Mouse (Mus musculus) ovary, postnatal 14 days (tissue): ENCODE measurements around the gene Gpc3.

ENCODE experiments used
- DNase-seq: peaks from one replicate; pipeline ENCODE4 v3.0.0; 2022; ENCODE audit warnings: low spot score

Gene Gpc3

GRCm38 (mm10) chrX:52613328-52614030 is at the start of gene Gpc3:
Gene Gpc3 (minus strand): TSS chrX:52613950.
- DNase-seq, result peak; percentile 61

GRCm38 (mm10) chrX:52651975-52652374 is 38.2 kb upstream of the Gpc3 start:
- peak; percentile 22 for DNase-seq

GRCm38 (mm10) chrX:52651472-52651948 is 37.8 kb upstream of the Gpc3 start:
- no peak for DNase-seq

GRCm38 (mm10) chrX:52648910-52649785 is 35.4 kb upstream of the Gpc3 start:
- no peak for DNase-seq

- no peak for DNase-seq
These were observed 30.6 kb upstream of the Gpc3 start for GRCm38 (mm10) chrX:52644393-52644792.

GRCm38 (mm10) chrX:52643350-52643749 is 29.6 kb upstream of the Gpc3 start:
- no peak for DNase-seq

- no peak for DNase-seq
These were observed 28.4 kb upstream of the Gpc3 start for GRCm38 (mm10) chrX:52642126-52642525.

- no peak for DNase-seq
These were observed 23.7 kb upstream of the Gpc3 start for GRCm38 (mm10) chrX:52637419-52637818.

- no peak for DNase-seq
These were observed 20.2 kb upstream of the Gpc3 start for GRCm38 (mm10) chrX:52633976-52634375.

- DNase-seq, result no peak
These were observed 19.1 kb upstream of the Gpc3 start for GRCm38 (mm10) chrX:52632688-52633324.

- DNase-seq, result no peak
These were observed 13.4 kb upstream of the Gpc3 start for GRCm38 (mm10) chrX:52626963-52627716.

- no peak for DNase-seq
These were observed 4.1 kb upstream of the Gpc3 start for GRCm38 (mm10) chrX:52617813-52618212.

- no peak for DNase-seq
These were observed 2.4 kb upstream of the Gpc3 start for GRCm38 (mm10) chrX:52616152-52616551.

GRCm38 (mm10) chrX:52614031-52614381 is 256 bp upstream of the Gpc3 start:
- DNase-seq, result peak; percentile 13

- no peak for DNase-seq
These were observed 944 bp downstream of the Gpc3 start for GRCm38 (mm10) chrX:52612806-52613205.

GRCm38 (mm10) chrX:52611987-52612670 is 1.6 kb downstream of the Gpc3 start:
- no peak for DNase-seq

- no peak for DNase-seq
These were observed 2.2 kb downstream of the Gpc3 start for GRCm38 (mm10) chrX:52611541-52611940.

GRCm38 (mm10) chrX:52603143-52603542 is 10.6 kb downstream of the Gpc3 start:
- DNase-seq, result no peak

GRCm38 (mm10) chrX:52599246-52599645 is 14.5 kb downstream of the Gpc3 start:
- DNase-seq, result no peak

GRCm38 (mm10) chrX:52587671-52588070 is 26.1 kb downstream of the Gpc3 start:
- DNase-seq, result no peak

GRCm38 (mm10) chrX:52559995-52560394 is 53.8 kb downstream of the Gpc3 start:
- DNase-seq, result no peak
